Mouse (Mus musculus): ENCODE results near the gene Pipox. TPM values are rescaled to one million over a fixed set of nuclear protein-coding genes. Genes with fewer than 3 reads are reported as not detected.

Pipox gene
- total RNA-seq, 2 experiments from 2014 or later: 1.2 to 3.2 TPM

- no peak for DNase-seq
These were observed 15.5 kb upstream of the Pipox start for GRCm38 (mm10) chr11:77909376-77909775.

- no peak for DNase-seq
These were observed 14.6 kb upstream of the Pipox start for GRCm38 (mm10) chr11:77908468-77908867.

- no peak for DNase-seq
These were observed 12.9 kb upstream of the Pipox start for GRCm38 (mm10) chr11:77906747-77907174.

- DNase-seq: no peak
These were observed 12.3 kb upstream of the Pipox start for GRCm38 (mm10) chr11:77906097-77906687.

GRCm38 (mm10) chr11:77904707-77905106 is 10.8 kb upstream of the Pipox start:
- no peak for DNase-seq

- no peak for DNase-seq
These were observed 9.9 kb upstream of the Pipox start for GRCm38 (mm10) chr11:77903761-77904160.

GRCm38 (mm10) chr11:77901775-77902355 is 8.0 kb upstream of the Pipox start:
- DNase-seq: peak in 1 of 2 experiments; percentile 19

- DNase-seq: no peak
These were observed 7.5 kb upstream of the Pipox start for GRCm38 (mm10) chr11:77901366-77901765.

GRCm38 (mm10) chr11:77900696-77901095 is 6.8 kb upstream of the Pipox start:
- DNase-seq: peak in 1 of 2 experiments; percentile 44

GRCm38 (mm10) chr11:77900187-77900586 is 6.3 kb upstream of the Pipox start:
- DNase-seq: no peak

- peak in 1 of 2 experiments; percentile 41 for DNase-seq
These were observed 3.2 kb upstream of the Pipox start for GRCm38 (mm10) chr11:77896820-77897805.

- no peak for DNase-seq
These were observed 2.6 kb upstream of the Pipox start for GRCm38 (mm10) chr11:77896480-77896819.

- no peak for DNase-seq
These were observed 2.1 kb upstream of the Pipox start for GRCm38 (mm10) chr11:77896011-77896410.

- no peak for DNase-seq
These were observed 1.1 kb upstream of the Pipox start for GRCm38 (mm10) chr11:77894967-77895366.

GRCm38 (mm10) chr11:77893283-77893682 is 613 bp downstream of the Pipox start:
- DNase-seq: no peak

- DNase-seq: no peak
These were observed 1.0 kb downstream of the Pipox start for GRCm38 (mm10) chr11:77892883-77893282.

GRCm38 (mm10) chr11:77890648-77891258 is 3.1 kb downstream of the Pipox start:
- no peak for DNase-seq

GRCm38 (mm10) chr11:77889484-77889883 is 4.4 kb downstream of the Pipox start:
- DNase-seq: no peak

GRCm38 (mm10) chr11:77888846-77889245 is 5.0 kb downstream of the Pipox start:
- DNase-seq: no peak

GRCm38 (mm10) chr11:77887373-77887960 is 6.4 kb downstream of the Pipox start:
- no peak for DNase-seq

GRCm38 (mm10) chr11:77885246-77885575 is 8.7 kb downstream of the Pipox start:
- no peak for DNase-seq

GRCm38 (mm10) chr11:77884524-77885245 is 9.2 kb downstream of the Pipox start:
- DNase-seq: peak in 1 of 2 experiments; percentile 22
